Mouse (Mus musculus) neural tube, embryonic 11.5 days (tissue): ENCODE measurements around the gene Zcchc10. TPM values are rescaled to one million over a fixed set of nuclear protein-coding genes. Genes with fewer than 3 reads are reported as not detected.
A peak's percentile ranks its signal among the peaks of the same experiment; 100 is the strongest.

Source experiments
- ATAC-seq: fragments of 200-750 bp; cut with Nextera tagmentation; 2 replicates; pipeline ENCODE4 v1.8.0; 2017; ENCODE audit warnings: moderate number of reproducible peaks, mild to moderate bottlenecking, moderate TSS enrichment, moderate library complexity; ENCODE audit not compliant: insufficient read depth, low FRiP score, low TSS enrichment
- DNase-seq: peaks from one replicate; pipeline ENCODE4 v3.0.0-alpha.2; 2015; ENCODE audit warnings: low spot score
- H3K27ac ChIP-seq: fragments of 300-500 bp; sonication (generic); 2 replicates; pipeline ENCODE4 v1.5.1; 2014; ENCODE audit warnings: low read depth, mild to moderate bottlenecking, low read length
- H3K27me3 ChIP-seq: fragments of 300-500 bp; sonication (generic); 2 replicates; pipeline ENCODE4 v1.6.1; 2014; ENCODE audit warnings: mild to moderate bottlenecking, low read length, mixed read lengths; ENCODE audit not compliant: control insufficient read depth, insufficient read depth
- H3K36me3 ChIP-seq: fragments of 300-500 bp; sonication (generic); 2 replicates; pipeline ENCODE4 v1.6.1; 2014; ENCODE audit warnings: mild to moderate bottlenecking, low read length, moderate library complexity, mixed read lengths; ENCODE audit not compliant: control insufficient read depth, insufficient read depth
- H3K4me1 ChIP-seq: fragments of 300-500 bp; sonication (generic); 2 replicates; pipeline ENCODE4 v1.6.1; 2014; ENCODE audit warnings: low read length, mixed read lengths; ENCODE audit not compliant: control insufficient read depth, insufficient read depth
- H3K4me2 ChIP-seq: fragments of 300-500 bp; sonication (generic); 2 replicates; pipeline ENCODE4 v1.6.1; 2014; ENCODE audit warnings: low read depth, mild to moderate bottlenecking, moderate library complexity
- H3K4me3 ChIP-seq: fragments of 300-500 bp; sonication (generic); 2 replicates; pipeline ENCODE4 v1.5.1; 2014; ENCODE audit warnings: low read depth, low read length
- H3K9ac ChIP-seq: fragments of 300-500 bp; sonication (generic); 2 replicates; pipeline ENCODE4 v1.6.1; 2014; ENCODE audit warnings: mild to moderate bottlenecking, low read length
- H3K9me3 ChIP-seq: fragments of 300-500 bp; sonication (generic); 2 replicates; pipeline ENCODE4 v1.6.1; 2016; ENCODE audit warnings: low read length; ENCODE audit not compliant: control insufficient read depth
- WGBS: fragments of 180-500 bp; shearing (Covaris S2); extraction: QIAGEN DNeasy Blood & Tissue Kit; methylation state at CpG from one replicate; pipeline ENCODE4 v1.1.7; 2014; 5-methylcytosine and 5-hydroxymethylcytosine counted together
- polyA plus RNA-seq: library from polyadenylated mRNA; unstranded; fragments of >200 nt; fragmentation: Nextera tagmentation; extraction: Ambion mirVana; gene quantifications from 2 replicates; pipeline ENCODE4 v1.2.1, GENCODE M21; 2014

Zcchc10 gene
- polyA plus RNA-seq, 1 experiment from 2014 or later: 24.8 TPM

- H3K4me2 ChIP-seq: no peak overlapping the region
- DNase-seq: no peak
- no peaks in the 10 kb centered on the region for H3K36me3 ChIP-seq
- H3K4me1 ChIP-seq: no peaks in the 10 kb centered on the region
- H3K27ac ChIP-seq: no peak overlapping the region
- no peak for ATAC-seq
- H3K4me3 ChIP-seq: no peak overlapping the region
- H3K27me3 ChIP-seq: no peaks in the 10 kb centered on the region
- H3K9ac ChIP-seq: no peak overlapping the region
- WGBS: 34% methylated on average over 5 of the region's 5 CpGs
- no peaks in the 10 kb centered on the region for H3K9me3 ChIP-seq
These were observed 20.8 kb downstream of the Zcchc10 start for GRCm38 (mm10) chr11:53345328-53345727.

DNA sequence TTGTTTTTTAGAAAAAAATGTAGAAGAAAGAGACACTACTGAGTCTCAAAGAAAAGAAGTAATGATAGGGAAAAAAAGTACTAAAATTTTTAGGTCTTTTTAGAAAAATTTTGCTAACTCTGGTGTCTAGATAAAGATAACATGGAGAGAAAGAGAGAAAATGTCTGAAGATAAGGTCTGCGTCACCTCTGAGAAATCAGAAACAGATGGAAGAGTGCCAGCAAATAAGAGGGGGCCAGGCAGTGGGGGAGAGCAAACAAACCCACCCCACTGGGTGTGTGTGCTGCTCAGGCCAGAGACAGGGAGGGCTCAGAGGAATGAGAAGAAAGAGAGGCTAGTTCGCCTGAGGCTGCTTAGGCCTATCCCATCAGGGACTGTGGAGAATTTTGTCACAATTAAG is 21.3 kb downstream of the Zcchc10 start:
- Histone ChIP-seq H3K27ac (no peak overlapping the region), H3K4me2 (no peak overlapping the region), H3K4me1 (no peaks in the 10 kb centered on the region), H3K4me3 (no peak overlapping the region), H3K27me3 (no peaks in the 10 kb centered on the region), H3K9me3 (no peaks in the 10 kb centered on the region), H3K9ac (no peak overlapping the region), H3K36me3 (no peaks in the 10 kb centered on the region)
- DNase-seq: no peak
- WGBS: 43% methylated on average over 2 of the region's 2 CpGs
- no peak for ATAC-seq

GRCm38 (mm10) chr11:53350291-53351223 is 26.1 kb downstream of the Zcchc10 start, which contains the start of gene Aff4:
Gene Aff4, plus strand, starts transcription at chr11:53350833.
- Histone ChIP-seq H3K36me3 (no peaks in the 10 kb centered on the region), H3K4me2 (peak within 1 kb of the TSS; percentile 88), H3K4me3 (peak within 1 kb of the TSS; percentile 99), H3K4me1 (0 out of 2 replicates have a peak, but pooled peaks cover 3% of the 10 kb centered on the region), H3K27ac (peak within 1 kb of the TSS; percentile 96), H3K9ac (peak within 1 kb of the TSS; percentile 97), H3K27me3 (no peaks in the 10 kb centered on the region), H3K9me3 (no peaks in the 10 kb centered on the region)
- WGBS: under 1% methylated on average over 103 of the region's 127 CpGs
- DNase-seq (peak; percentile 94), ATAC-seq (peak; percentile 93)

DNA sequence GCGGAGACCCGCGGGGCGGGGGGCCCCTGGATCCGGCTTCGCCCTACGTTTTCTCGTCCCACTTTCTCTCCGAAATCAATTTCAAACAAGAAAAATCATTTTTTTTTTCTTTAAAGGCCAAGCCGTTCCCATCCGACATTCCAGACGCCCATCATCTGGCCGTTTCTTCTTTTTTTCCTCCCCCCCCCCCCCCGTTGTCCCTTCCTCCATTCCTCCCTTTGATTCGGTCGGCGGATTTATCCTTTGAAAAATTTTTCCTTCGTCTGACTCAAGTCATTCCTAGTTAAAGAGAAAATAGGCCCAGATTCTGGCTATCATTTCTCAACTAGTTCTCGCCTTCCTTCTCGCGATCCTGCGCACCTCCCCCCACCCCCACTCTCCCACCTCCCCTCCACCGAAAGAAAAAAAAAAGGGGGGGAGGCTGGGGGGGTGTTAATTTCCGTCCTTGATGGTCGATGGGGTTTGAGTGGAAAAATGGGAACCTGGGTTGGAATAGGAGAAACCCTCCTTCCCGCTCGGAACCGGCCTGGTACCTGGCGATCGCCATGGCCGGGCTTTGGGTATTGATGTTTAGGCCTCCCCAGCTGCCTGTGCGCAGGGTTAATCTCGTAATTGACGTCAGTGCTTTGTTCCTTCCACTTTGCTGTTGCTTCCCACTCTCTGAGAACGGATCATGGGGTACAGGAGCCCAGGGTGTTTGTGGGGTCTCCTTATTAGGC is 26.9 kb downstream of the Zcchc10 start:
- no peaks in the 10 kb centered on the region for H3K9me3 ChIP-seq
- H3K9ac ChIP-seq: peak overlapping the region; percentile 97
- DNase-seq (peak; percentile 74), ATAC-seq (no peak)
- H3K4me1 ChIP-seq: 0 out of 2 replicates have a peak, but pooled peaks cover 3% of the 10 kb centered on the region
- H3K27ac ChIP-seq: peak overlapping the region; percentile 96
- H3K4me2 ChIP-seq: peak overlapping the region; percentile 88
- peak overlapping the region; percentile 99 for H3K4me3 ChIP-seq
- H3K27me3 ChIP-seq: no peaks in the 10 kb centered on the region
- no peaks in the 10 kb centered on the region for H3K36me3 ChIP-seq
- under 1% methylated on average over 35 of the region's 35 CpGs for WGBS

GRCm38 (mm10) chr11:53351943-53352590 is 27.6 kb downstream of the Zcchc10 start:
- Histone ChIP-seq H3K36me3 (no peaks in the 10 kb centered on the region), H3K4me1 (0 out of 2 replicates have a peak, but pooled peaks cover 3% of the 10 kb centered on the region), H3K4me2 (peak overlapping the region; percentile 88), H3K4me3 (peak overlapping the region; percentile 99), H3K27me3 (no peaks in the 10 kb centered on the region), H3K27ac (no peak overlapping the region), H3K9me3 (no peaks in the 10 kb centered on the region), H3K9ac (peak overlapping the region; percentile 97)
- WGBS: 6% methylated on average over 14 of the region's 14 CpGs
- DNase-seq (no peak), ATAC-seq (no peak)

DNA sequence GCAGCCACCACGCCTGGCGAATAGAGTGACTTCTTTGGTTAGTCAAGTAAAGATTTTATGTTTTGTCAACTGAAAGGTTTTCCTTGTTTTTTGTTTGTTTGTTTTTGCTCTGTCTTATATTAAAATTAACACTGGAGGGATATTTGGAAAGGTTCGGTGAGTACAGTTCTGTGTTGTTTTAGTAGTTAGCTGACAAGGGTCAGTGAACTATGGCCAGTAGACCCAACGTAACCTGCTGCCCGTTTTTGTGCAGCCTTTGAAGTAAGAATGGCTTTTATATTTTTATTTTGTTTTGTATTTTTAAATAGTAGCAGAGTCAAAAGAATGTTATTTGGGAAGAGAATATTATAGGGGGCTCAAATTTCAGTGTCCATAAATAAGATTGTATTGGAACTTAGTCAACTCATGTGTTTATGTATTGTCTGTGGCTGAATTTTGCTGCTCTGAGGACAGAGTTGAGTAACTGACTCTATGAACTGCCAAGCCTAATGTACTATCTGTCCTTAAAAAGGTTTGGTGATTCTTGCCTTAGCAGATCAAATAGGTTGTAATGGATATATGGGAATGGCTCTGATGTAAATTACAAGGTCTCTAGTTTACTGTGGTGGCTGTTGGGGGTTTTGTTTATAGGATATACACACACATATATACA is 34.2 kb downstream of the Zcchc10 start:
- no peak for DNase-seq
- no peak overlapping the region for H3K4me3 ChIP-seq
- H3K4me1 ChIP-seq: no peaks in the 10 kb centered on the region
- H3K27me3 ChIP-seq: no peaks in the 10 kb centered on the region
- no peaks in the 10 kb centered on the region for H3K9me3 ChIP-seq
- H3K4me2 ChIP-seq: no peak overlapping the region
- no peak for ATAC-seq
- no peak overlapping the region for H3K27ac ChIP-seq
- H3K36me3 ChIP-seq: no peaks in the 10 kb centered on the region
- WGBS: 95% methylated on average over 5 of the region's 5 CpGs
- no peak overlapping the region for H3K9ac ChIP-seq

DNA sequence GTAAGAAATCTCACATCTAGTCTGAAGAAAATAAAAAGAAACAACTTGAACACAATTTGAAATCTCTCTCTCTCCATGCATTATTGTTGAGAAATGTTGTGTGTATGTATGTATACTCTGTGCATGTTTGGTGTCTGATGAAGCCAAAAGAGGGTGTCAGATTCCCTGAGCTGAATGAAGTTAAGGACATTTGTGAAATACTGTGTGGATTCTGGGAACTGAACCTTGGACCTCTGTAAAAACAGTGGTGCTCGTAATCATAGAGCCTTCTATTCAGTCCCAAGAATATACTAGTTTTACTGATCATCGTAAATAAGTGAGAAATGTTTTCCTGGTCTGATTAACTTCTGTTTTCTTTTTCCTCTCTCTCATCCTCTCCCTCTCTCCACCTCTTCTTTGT is 42.6 kb downstream of the Zcchc10 start:
- no peak overlapping the region for H3K4me3 ChIP-seq
- 93% methylated on average over 2 of the region's 2 CpGs for WGBS
- H3K36me3 ChIP-seq: 0 out of 2 replicates have a peak, but pooled peaks cover 2% of the 10 kb centered on the region
- DNase-seq (no peak), ATAC-seq (no peak)
- no peaks in the 10 kb centered on the region for H3K27me3 ChIP-seq
- no peak overlapping the region for H3K9ac ChIP-seq
- no peaks in the 10 kb centered on the region for H3K4me1 ChIP-seq
- H3K27ac ChIP-seq: no peak overlapping the region
- H3K4me2 ChIP-seq: no peak overlapping the region
- no peaks in the 10 kb centered on the region for H3K9me3 ChIP-seq

GRCm38 (mm10) chr11:53378918-53379317 is 54.4 kb downstream of the Zcchc10 start:
- Histone ChIP-seq H3K9me3 (no peaks in the 10 kb centered on the region), H3K27me3 (no peaks in the 10 kb centered on the region), H3K4me3 (no peak overlapping the region), H3K27ac (no peak overlapping the region), H3K36me3 (no peaks in the 10 kb centered on the region; the same call in 1 of the 2 replicates), H3K4me1 (no peaks in the 10 kb centered on the region), H3K9ac (no peak overlapping the region), H3K4me2 (no peak overlapping the region)
- ATAC-seq (no peak), DNase-seq (no peak)
- 95% methylated on average over 1 of the region's 1 CpGs for whole genome bisulfite sequencing
